Mouse (Mus musculus) brain, embryonic 14.5 days (tissue): ENCODE results near the gene Aknad1.

ENCODE experiments used
- CTCF ChIP-seq: fragments of 200-500 bp; IDR thresholded peaks from 2 replicates; pipeline ENCODE4 v1.5.1; 2012; ENCODE audit warnings: inconsistent platforms, mild to moderate bottlenecking, moderate library complexity, borderline replicate concordance; ENCODE audit not compliant: insufficient read depth, insufficient read length; ENCODE audit errors: extremely low read depth
- POLR2A ChIP-seq: fragments of 200-500 bp; IDR thresholded peaks from 2 replicates; pipeline ENCODE4 v1.6.1; 2012; ENCODE audit warnings: mild to moderate bottlenecking, inconsistent platforms, borderline replicate concordance; ENCODE audit not compliant: poor library complexity, insufficient read depth, insufficient read length, severe bottlenecking; ENCODE audit errors: extremely low read depth

GRCm38 (mm10) chr3:108792420-108792819 lies 53.0 kb downstream of the Aknad1 start:
- TF ChIP-seq POLR2A (no peak), CTCF (no peak)
